Mouse (Mus musculus) midbrain, postnatal 0 days (tissue): ENCODE data around the gene Mtor. TPM values are rescaled to one million over a fixed set of nuclear protein-coding genes. Genes with fewer than 3 reads are reported as not detected.
A peak's percentile ranks its signal among the peaks of the same experiment; 100 is the strongest.

ENCODE experiments used
- ATAC-seq: fragments of 200-750 bp; cut with Nextera tagmentation; 2 replicates; pipeline ENCODE4 v1.8.0; 2017; ENCODE audit warnings: moderate number of reproducible peaks, mild to moderate bottlenecking, moderate TSS enrichment, moderate library complexity; ENCODE audit not compliant: low FRiP score
- DNase-seq: peaks from one replicate; pipeline ENCODE4 v3.0.0-alpha.2; 2015; ENCODE audit warnings: low spot score
- H3K27ac ChIP-seq: fragments of 300-500 bp; sonication (generic); 2 replicates; pipeline ENCODE4 v1.5.1; 2014; ENCODE audit warnings: low read depth, mild to moderate bottlenecking, low read length, mixed read lengths
- H3K27me3 ChIP-seq: fragments of 300-500 bp; sonication (generic); 2 replicates; pipeline ENCODE4 v1.6.1; 2014; ENCODE audit warnings: low read length, control low read depth, mixed read lengths; ENCODE audit not compliant: insufficient read depth
- H3K36me3 ChIP-seq: fragments of 300-500 bp; sonication (generic); 2 replicates; pipeline ENCODE4 v1.6.1; 2014; ENCODE audit warnings: low read length, control low read depth, mixed read lengths; ENCODE audit not compliant: insufficient read depth
- H3K4me1 ChIP-seq: fragments of 300-500 bp; sonication (generic); 2 replicates; pipeline ENCODE4 v1.6.1; 2014; ENCODE audit warnings: mild to moderate bottlenecking, control low read depth, antibody characterized with exemption, low read length, mixed read lengths; ENCODE audit not compliant: insufficient read depth
- H3K4me2 ChIP-seq: fragments of 300-500 bp; sonication (generic); 2 replicates; pipeline ENCODE4 v1.6.1; 2014; ENCODE audit warnings: low read depth, mild to moderate bottlenecking, low read length, mixed read lengths; ENCODE audit not compliant: poor library complexity, severe bottlenecking
- H3K4me3 ChIP-seq: fragments of 300-500 bp; sonication (generic); 2 replicates; pipeline ENCODE4 v1.5.1; 2014; ENCODE audit warnings: low read depth, mild to moderate bottlenecking, low read length, moderate library complexity
- H3K9ac ChIP-seq: fragments of 300-500 bp; sonication (generic); replicated peaks from 2 replicates; pipeline ENCODE4 v1.6.1; 2014; ENCODE audit warnings: mild to moderate bottlenecking, low read length, moderate library complexity, mixed read lengths; ENCODE audit not compliant: poor library complexity, severe bottlenecking
- H3K9me3 ChIP-seq: fragments of 300-500 bp; sonication (generic); 2 replicates; pipeline ENCODE4 v1.6.1; 2016; ENCODE audit warnings: low read length, control low read depth
- CTCF ChIP-seq: IDR thresholded peaks from 2 replicates; pipeline ENCODE4 v1.5.1; 2016; ENCODE audit warnings: antibody characterized with exemption, mild to moderate bottlenecking
- WGBS: fragments of 180-500 bp; shearing (Covaris S2); extraction: QIAGEN DNeasy Blood & Tissue Kit; methylation state at CpG from one replicate; pipeline ENCODE4 v1.1.7; 2014; 5-methylcytosine and 5-hydroxymethylcytosine counted together
- polyA plus RNA-seq: library from polyadenylated mRNA; unstranded; fragments of >200 nt; fragmentation: Nextera tagmentation; extraction: Ambion mirVana; gene quantifications from 2 replicates; pipeline ENCODE4 v1.2.1, GENCODE M21; 2015
- total RNA-seq: library from RNA; depleted of rRNA; stranded (reverse); fragments of >200 nt; gene quantifications from 2 replicates; pipeline ENCODE4 v1.2.3, GENCODE M21; 2014; rRNA removed

The Mtor gene
- total and polyA plus RNA-seq, 2 experiments from 2014 or later, result 27.8 to 54.5 TPM

- ATAC-seq, result peak; percentile 35; the same call in 1 of the 2 replicates
- H3K4me2 ChIP-seq, result no peak overlapping the region
- no peaks in the 10 kb centered on the region for H3K4me1 ChIP-seq
Observed at GRCm38 (mm10) chr4:148604541-148605165, 156.2 kb downstream of the Mtor start.

More at GRCm38 (mm10) chr4:148604541-148605165, 156.2 kb downstream of the Mtor start:
- TF ChIP-seq CTCF, result peak; percentile 72
- Histone ChIP-seq H3K27me3 (no peaks in the 10 kb centered on the region), H3K27ac (no peak overlapping the region), H3K9ac (no peak overlapping the region), H3K4me3 (no peak overlapping the region), H3K9me3 (no peaks in the 10 kb centered on the region), H3K36me3 (peaks cover 1% of the 10 kb centered on the region; the same call in 1 of the 2 replicates)
- peak; percentile 52 for DNase-seq
- WGBS, result 89% methylated on average over 3 of the region's 3 CpGs

Other genes with a start within 250 kb of the Mtor start
- gene Disp3, start 160.6 kb upstream of the Mtor start, total RNA-seq, result 19.7 and 25.1 TPM in 2 replicates
- 6.8 and 7.8 TPM in 2 replicates for gene Disp3, start 160.6 kb upstream of the Mtor start, polyA plus RNA-seq
- gene Ubiad1, start 3.8 kb upstream of the Mtor start, total RNA-seq, result 16.0 and 19.8 TPM in 2 replicates
- 12.7 and 14.6 TPM in 2 replicates for gene Ubiad1, start 3.8 kb upstream of the Mtor start, polyA plus RNA-seq
- gene Angptl7, start 51.8 kb downstream of the Mtor start, total RNA-seq, result 0.09 and 0.11 TPM in 2 replicates
- 0.25 and 0.36 TPM in 2 replicates for gene Angptl7, start 51.8 kb downstream of the Mtor start, polyA plus RNA-seq
- 70.8 and 73.3 TPM in 2 replicates for gene Exosc10, start 109.8 kb downstream of the Mtor start, total RNA-seq
- gene Exosc10, start 109.8 kb downstream of the Mtor start, polyA plus RNA-seq, result 77.1 and 78.8 TPM in 2 replicates
- 55.4 and 74.9 TPM in 2 replicates for gene Srm, start 142.9 kb downstream of the Mtor start, total RNA-seq
- 148 and 151 TPM in 2 replicates for gene Srm, start 142.9 kb downstream of the Mtor start, polyA plus RNA-seq
- 0.33 and 0.42 TPM in 2 replicates for gene Masp2, start 153.9 kb downstream of the Mtor start, total RNA-seq
- 0.55 TPM in 1 of 2 replicates, not detected in the other for gene Masp2, start 153.9 kb downstream of the Mtor start, polyA plus RNA-seq
- 94.0 and 98.7 TPM in 2 replicates for gene Tardbp, start 178.4 kb downstream of the Mtor start, total RNA-seq
- gene Tardbp, start 178.4 kb downstream of the Mtor start, polyA plus RNA-seq, result 80.7 and 94.6 TPM in 2 replicates
- 0.44 TPM in 1 of 2 replicates, not detected in the other for gene Gm572, start 194.7 kb downstream of the Mtor start, total RNA-seq
- gene Gm572, start 194.7 kb downstream of the Mtor start, polyA plus RNA-seq, result not detected in 2 replicates